Mouse (Mus musculus) fat pad, adult 2 months (tissue): Measurements from ENCODE around the gene Cmip.

Experiments
- DNase-seq: peaks from one replicate; pipeline ENCODE4 v3.0.0-alpha.2; 2011; ENCODE audit warnings: low read depth, low spot score; ENCODE audit errors: extremely low read depth

The Cmip gene

GRCm38 (mm10) chr8:117292262-117292661, 35.4 kb downstream of the Cmip start:
- DNase-seq = no peak

GRCm38 (mm10) chr8:117294812-117295211, 37.9 kb downstream of the Cmip start:
- DNase-seq = no peak

GRCm38 (mm10) chr8:117297913-117298518, 41.2 kb downstream of the Cmip start:
- no peak for DNase-seq

GRCm38 (mm10) chr8:117299204-117299603, 42.3 kb downstream of the Cmip start:
- DNase-seq = no peak

- DNase-seq = no peak
Observed at GRCm38 (mm10) chr8:117300188-117300587, 43.3 kb downstream of the Cmip start.

GRCm38 (mm10) chr8:117301457-117302041, 44.7 kb downstream of the Cmip start:
- no peak for DNase-seq

- DNase-seq = no peak
Observed at GRCm38 (mm10) chr8:117302072-117302471, 45.2 kb downstream of the Cmip start.

GRCm38 (mm10) chr8:117303666-117304065, 46.8 kb downstream of the Cmip start:
- no peak for DNase-seq

GRCm38 (mm10) chr8:117305405-117305804, 48.5 kb downstream of the Cmip start:
- DNase-seq = no peak

GRCm38 (mm10) chr8:117306756-117307155, 49.9 kb downstream of the Cmip start:
- DNase-seq = no peak

- no peak for DNase-seq
Observed at GRCm38 (mm10) chr8:117307221-117307620, 50.4 kb downstream of the Cmip start.

GRCm38 (mm10) chr8:117308303-117309095, 51.6 kb downstream of the Cmip start:
- DNase-seq = no peak

GRCm38 (mm10) chr8:117309653-117310274, 52.9 kb downstream of the Cmip start:
- DNase-seq = no peak

- no peak for DNase-seq
Observed at GRCm38 (mm10) chr8:117310961-117311561, 54.2 kb downstream of the Cmip start.

GRCm38 (mm10) chr8:117314308-117314953, 57.6 kb downstream of the Cmip start:
- no peak for DNase-seq

GRCm38 (mm10) chr8:117315727-117316126, 58.9 kb downstream of the Cmip start:
- no peak for DNase-seq

GRCm38 (mm10) chr8:117317478-117317877, 60.6 kb downstream of the Cmip start:
- DNase-seq = no peak

GRCm38 (mm10) chr8:117318911-117319826, 62.3 kb downstream of the Cmip start:
- no peak for DNase-seq

- DNase-seq = no peak
Observed at GRCm38 (mm10) chr8:117320616-117321015, 63.8 kb downstream of the Cmip start.

GRCm38 (mm10) chr8:117321232-117321631, 64.4 kb downstream of the Cmip start:
- no peak for DNase-seq
